Mouse (Mus musculus) spleen, postnatal 36 days (tissue): ENCODE measurements around the gene Ier5.

Experiments
- DNase-seq, 2 experiments: peaks; one replicate each; pipeline ENCODE4 v3.0.0; 2022; ENCODE audit warnings: low spot score in 2 of 2, mixed read lengths in 1 of 2

The Ier5 gene

GRCm38 (mm10) chr1:155053296-155053695 is 46.1 kb downstream of the Ier5 start:
- DNase-seq = no peak

GRCm38 (mm10) chr1:155052761-155053166 is 46.7 kb downstream of the Ier5 start:
- no peak for DNase-seq

GRCm38 (mm10) chr1:155052131-155052760 is 47.2 kb downstream of the Ier5 start:
- no peak for DNase-seq

- peak in 1 of 2 experiments; percentile 20 for DNase-seq
These were observed 47.7 kb downstream of the Ier5 start for GRCm38 (mm10) chr1:155051701-155052127.

- DNase-seq = peak in 1 of 2 experiments; percentile 45
These were observed 48.4 kb downstream of the Ier5 start for GRCm38 (mm10) chr1:155050897-155051592.

- DNase-seq = peak; percentile 83 to 84
These were observed 49.3 kb downstream of the Ier5 start for GRCm38 (mm10) chr1:155050174-155050573.

GRCm38 (mm10) chr1:155048947-155049346 is 50.5 kb downstream of the Ier5 start:
- DNase-seq = peak; percentile 88 to 90
